Mouse (Mus musculus) cerebellum, adult 9-11 months (tissue): ENCODE data around the gene Cirbp.

Source experiments
- DNase-seq: peaks from one replicate; pipeline ENCODE4 v3.0.0; 2022

Gene Cirbp

GRCm38 (mm10) chr10:80138553-80139438, 27.0 kb upstream of the Cirbp start, which contains the start of gene Atp5d:
Atp5d (plus strand) TSS chr10:80138632.
- DNase-seq, result peak; percentile 89

- no peak for DNase-seq
Observed at GRCm38 (mm10) chr10:80139439-80139775, 26.4 kb upstream of the Cirbp start.

DNA sequence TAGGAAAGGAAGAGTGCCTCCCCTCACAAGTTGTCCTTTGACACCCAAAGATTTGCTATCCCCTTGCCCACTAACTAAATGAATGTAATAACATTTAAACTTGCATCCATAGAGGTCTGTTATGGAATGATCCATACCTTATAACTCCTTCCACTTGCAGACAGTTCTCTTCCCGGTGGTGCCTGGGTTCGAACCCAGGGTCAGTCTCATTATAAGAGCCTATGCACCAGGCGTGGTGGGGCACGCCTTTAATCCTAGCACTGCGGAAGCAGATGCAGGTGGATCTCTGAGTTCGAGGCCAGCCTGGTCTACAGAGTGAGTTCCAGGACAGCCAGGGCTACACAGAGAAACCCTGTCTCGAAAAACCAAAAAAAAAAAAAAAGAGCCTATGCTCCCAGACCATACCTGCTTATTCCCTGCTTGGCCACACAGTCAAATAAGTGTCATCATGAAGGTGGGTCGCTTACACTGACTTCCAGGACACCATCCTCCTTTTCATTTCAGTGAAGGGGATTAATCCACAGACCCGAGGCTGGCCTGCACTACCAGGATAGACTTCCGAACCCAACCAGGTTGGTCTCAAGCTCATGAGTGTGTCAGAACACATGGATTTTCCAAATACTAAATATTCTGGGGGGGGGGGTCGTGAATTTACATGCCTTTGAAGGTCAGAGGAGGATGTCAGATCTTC, 25.7 kb upstream of the Cirbp start:
- DNase-seq, result peak; percentile 62

- DNase-seq, result no peak
Observed at GRCm38 (mm10) chr10:80140666-80141035, 25.1 kb upstream of the Cirbp start, which contains the start of gene Cbarp. Cbarp (minus strand) TSS chr10:80140835.

GRCm38 (mm10) chr10:80141243-80141642, 24.5 kb upstream of the Cirbp start:
- peak; percentile 99 for DNase-seq

DNA sequence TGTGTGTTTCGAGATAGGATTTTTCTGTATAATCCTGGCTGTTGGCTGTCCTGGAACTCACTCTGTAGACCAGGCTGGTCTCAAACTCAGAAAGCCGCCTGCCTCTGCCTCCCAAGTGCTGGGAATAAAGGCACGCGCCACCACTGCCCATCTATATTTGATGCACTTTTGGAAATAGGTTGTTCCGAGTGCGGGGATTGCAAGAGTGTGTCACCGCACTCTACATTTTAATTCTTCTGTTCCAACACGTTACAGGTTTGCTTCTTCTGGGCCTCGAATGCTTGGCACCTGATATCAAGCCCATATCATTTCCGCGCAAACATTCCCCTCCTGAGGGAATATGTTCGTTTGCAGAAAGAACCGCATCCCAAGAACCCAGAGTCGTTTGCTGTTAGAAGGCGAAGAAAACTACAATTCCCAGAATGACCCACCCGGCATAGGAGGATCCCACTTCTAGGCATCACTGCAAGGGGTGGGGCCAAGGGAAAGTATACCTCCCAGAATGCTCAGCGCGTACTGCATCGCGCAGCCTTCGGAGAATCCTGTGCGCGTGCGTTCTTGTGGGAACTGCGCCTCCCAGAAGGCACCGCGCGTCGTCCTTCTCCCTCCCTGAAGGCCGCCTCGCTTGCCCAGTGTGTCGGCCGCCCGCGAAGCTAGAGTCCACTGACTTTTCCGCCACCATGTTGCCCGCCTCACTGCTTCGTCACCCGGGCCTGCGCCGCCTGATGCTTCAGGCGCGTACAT, 23.8 kb upstream of the Cirbp start:
- DNase-seq, result peak; percentile 98

- DNase-seq, result no peak
Observed at GRCm38 (mm10) chr10:80142530-80142925, 23.3 kb upstream of the Cirbp start.

- peak; percentile 70 for DNase-seq
Observed at GRCm38 (mm10) chr10:80143664-80144063, 22.1 kb upstream of the Cirbp start.

- peak; percentile 65 for DNase-seq
Observed at GRCm38 (mm10) chr10:80144159-80144558, 21.6 kb upstream of the Cirbp start.

GRCm38 (mm10) chr10:80144864-80145838, 20.6 kb upstream of the Cirbp start:
- peak; percentile 85 for DNase-seq

DNA sequence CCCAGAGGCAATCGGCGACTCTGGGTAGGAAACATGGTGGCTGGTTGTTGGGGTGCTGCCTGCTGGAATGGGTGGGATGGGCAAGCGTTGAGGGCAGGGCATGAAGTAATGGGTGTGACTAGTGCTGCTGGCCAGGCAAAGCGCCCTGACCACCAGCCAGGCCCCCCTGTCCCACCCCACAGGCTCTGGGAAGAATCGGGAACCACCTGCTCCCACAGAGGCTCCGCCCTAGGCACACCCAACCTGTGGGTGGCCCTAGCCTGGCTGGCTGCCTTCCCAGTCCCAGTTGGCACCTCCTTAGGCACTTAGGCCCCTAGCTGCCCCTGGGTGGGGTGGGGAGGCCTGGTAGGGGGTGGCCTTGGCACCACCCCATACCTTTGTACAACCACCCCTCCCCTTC, 19.9 kb upstream of the Cirbp start:
- peak; percentile 84 for DNase-seq

GRCm38 (mm10) chr10:80146568-80147011, 19.2 kb upstream of the Cirbp start:
- DNase-seq, result peak; percentile 77

DNA sequence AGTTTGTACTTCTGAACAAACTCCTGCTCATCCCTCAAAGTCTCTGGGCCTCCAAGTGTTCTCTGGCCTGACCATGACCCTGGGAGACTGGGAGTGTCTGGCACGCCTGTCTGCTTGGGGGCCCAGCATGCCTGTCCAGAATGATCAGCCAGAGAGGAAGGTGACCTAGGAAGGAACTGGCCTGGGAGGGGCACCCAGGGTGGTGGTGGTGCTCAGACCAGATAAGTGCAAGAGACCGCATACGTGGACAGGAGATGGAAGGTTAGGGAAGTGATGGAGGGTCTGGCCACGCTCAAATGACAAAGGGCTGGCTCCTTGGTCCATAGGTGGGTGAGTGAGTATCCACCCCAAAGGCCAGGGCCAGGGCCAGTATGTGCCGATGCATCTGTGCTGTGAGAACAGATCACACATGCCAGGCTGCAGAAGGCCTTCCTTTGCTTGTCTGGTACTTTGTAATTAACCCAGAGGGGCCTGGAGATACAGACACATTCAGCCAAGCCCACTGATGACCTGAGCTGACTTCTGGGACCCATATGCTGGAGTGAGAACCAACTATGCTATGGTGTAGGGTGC, 18.6 kb upstream of the Cirbp start:
- peak; percentile 71 for DNase-seq

DNA sequence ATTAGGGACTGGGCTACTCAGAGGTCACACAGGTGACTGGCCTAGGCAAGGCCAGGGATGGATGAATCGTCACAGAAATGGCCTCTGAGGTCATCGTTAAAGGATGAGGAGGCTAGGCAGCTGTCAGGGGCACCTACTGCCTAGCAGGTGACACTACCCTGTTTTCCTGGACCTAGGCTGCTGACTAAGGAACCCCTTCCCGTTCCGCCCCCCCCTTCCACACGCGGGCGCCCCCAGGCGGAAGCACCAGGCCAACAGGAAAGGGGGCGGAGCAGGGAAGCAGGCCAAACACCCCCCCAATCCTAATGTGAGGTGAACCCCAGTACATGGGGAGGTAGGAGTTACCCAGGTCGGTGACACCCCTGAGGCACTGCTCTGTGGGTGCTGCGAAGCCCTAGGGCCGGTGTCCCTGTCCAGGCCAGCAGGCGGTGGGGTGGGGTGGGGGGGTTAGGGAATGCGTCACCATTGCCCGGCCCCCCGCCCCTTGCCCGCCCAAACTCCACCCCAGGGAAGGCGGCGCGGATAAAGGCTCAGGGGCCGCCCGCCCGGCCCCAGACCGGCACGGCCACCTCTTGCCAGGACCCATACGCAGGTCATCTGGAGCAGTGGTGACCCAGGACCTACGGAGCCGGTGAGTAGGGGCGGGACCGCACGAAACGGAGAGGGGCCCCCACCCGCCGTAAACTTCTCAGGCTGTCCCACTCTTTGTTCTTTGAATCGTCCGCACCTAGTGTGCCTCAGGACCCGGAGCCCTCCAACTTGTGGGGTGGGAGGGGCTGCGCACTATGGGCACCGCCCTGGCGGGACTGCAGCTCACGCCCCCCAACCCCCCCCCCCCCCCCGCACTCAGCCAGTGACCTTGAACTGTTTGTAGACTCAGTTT, 17.8 kb upstream of the Cirbp start, which contains the start of gene Midn:
Midn (plus strand) TSS at position 554 of the 883 bp plus-strand sequence.
- DNase-seq, result peak; percentile 86

DNA sequence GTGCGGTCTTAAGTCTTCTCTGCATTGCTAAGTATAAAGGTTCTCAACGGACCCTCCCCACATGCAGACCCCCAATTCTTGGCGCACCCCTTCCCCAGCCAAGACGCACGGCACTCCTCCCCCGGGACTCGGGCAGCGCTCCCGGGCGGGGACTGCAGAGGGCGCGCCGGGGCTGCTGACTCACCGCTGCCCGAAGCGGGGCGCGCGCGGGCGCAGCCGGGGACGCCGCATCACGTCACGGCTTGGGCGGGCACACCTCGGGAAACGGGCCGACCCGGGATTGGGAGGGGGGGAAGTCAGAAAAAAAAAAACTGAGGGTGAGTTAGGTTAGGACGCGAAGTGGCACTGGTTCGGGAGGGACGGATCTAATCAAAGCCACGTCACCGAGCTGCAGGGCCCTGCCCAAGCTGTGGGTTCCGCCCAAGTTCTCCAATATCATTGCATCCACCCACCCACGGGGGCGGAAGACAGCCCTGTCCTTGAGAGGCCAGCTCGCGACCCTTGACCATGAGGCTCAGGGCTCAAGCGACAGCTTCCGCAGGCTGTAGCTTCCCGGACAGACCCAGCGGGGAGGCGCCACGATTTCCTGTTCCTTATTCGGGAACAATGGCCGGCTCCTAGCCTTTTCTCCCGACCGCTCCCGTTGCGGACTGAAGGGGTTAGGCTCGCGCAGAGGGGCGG, 17.0 kb upstream of the Cirbp start:
- peak; percentile 96 for DNase-seq

DNA sequence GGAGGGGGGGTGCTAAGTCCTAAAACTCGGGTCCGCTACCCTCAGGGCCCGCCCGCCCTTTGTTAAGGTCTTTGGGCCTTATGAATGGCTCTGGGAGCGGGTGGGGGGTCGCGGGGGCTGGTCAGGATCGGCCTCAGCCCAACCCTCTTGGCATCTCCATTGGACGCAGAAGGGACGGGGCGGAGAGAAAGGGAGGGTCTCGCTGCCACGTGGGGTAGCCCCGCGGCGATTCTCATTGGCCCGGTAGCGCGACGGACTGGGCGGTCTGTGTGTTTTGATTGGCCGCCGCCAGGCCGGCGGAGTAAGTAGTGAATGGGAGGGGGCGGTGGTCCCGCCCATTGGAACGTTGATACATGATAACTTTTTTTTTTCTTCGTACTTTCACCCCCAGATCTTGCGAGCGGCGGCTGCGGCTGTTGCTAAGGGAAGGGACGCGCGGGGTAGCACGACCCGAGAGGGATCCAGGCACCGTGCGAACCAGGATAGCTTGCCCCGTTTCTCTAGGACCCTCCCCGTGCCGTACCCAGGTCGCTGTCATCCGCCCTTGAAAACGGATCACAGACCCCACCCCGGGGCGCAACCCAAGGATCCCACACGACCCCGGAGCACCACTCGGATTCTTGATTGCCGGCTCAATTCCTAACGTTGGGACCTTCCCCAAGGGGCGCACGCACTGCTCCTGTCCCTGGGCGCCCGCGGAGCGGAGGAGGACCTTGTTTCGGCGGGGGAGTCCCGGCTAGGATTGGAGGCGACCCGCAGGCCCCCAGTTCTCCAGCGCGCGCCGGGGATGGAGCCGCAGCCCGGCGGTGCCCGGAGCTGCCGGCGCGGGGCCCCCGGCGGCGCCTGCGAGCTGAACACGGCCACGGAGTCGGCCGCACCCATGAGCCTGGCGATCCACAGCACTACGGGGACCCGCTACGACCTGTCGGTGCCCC, 16.2 kb upstream of the Cirbp start:
- peak; percentile 99 for DNase-seq

DNA sequence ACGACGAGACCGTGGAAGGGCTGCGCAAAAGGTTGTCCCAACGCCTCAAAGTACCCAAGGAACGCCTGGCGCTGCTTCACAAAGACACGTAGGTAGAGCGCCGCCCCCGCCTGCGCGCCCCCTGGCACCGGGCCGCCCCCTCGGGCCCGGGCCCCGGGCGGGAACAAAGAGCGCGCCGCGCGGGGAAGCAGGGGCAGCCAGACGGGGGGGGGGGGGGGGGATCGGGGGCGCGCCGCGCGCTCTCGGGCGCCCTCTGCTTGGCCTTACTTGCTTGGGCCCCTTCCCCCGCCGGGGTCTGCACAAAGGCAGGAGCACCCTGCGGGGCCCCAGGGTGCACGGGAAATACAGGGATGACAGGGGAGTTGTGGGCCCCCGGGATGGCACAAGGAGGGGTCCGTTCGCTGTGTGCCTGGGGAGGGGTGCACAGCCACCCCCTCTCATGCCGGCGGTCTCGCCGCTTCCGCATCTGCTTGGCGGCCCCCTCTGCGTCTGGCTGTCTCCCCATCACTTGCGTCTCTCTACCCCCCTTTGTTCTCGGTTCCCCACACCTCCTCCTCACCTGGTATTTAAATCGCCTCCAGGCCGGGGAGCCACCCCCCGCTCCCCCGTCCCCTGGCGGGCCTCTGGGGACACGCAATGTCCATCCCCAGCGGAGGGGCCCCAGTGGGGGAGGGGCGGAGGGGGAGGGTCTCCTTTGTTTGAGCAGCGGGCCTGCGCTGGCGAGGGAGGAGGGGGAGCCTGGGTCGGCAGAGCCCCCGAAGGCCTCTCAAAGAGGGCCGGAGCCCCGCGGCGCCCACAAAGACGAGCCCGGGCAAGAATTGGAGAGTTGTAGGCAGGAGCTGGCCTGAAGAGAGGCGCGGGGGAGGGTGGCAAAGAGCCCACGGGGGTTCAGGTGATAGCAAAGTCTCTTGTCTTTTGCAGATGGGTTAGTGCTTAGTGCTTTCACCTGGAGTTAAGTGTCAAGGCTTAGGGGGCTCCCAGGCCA, 15.3 kb upstream of the Cirbp start:
- DNase-seq, result peak; percentile 86
